Mouse (Mus musculus): ENCODE measurements around the gene Myef2. TPM values are rescaled to one million over a fixed set of nuclear protein-coding genes. Genes with fewer than 3 reads are reported as not detected.

The Myef2 gene
- polyA plus RNA-seq, 1 experiment from 2014 or later = 51.4 TPM

- H3K9me3 ChIP-seq (replicated peaks; ENCODE audit: control insufficient read depth, low read length) = no peaks in the 10 kb centered on the region
- H3K4me3 ChIP-seq (ENCODE audit: low read length) = no peak overlapping the region
- no peak overlapping the region for H3K27ac ChIP-seq (ENCODE audit: low read length)
- no peaks in the 10 kb centered on the region for H3K4me1 ChIP-seq (ENCODE audit: control insufficient read depth, insufficient read depth, low read length)
- 35% methylated on average over 1 of the region's 1 CpGs for WGBS
- no peaks in the 10 kb centered on the region for H3K27me3 ChIP-seq (ENCODE audit: control insufficient read depth, insufficient read depth, low read length)
- peaks cover 24% of the 10 kb centered on the region for H3K36me3 ChIP-seq (ENCODE audit: control insufficient read depth, insufficient read depth)
- ATAC-seq (replicated peaks; ENCODE audit: extremely low read depth, insufficient read depth, low FRiP score) = no peak
- no peak overlapping the region for H3K4me2 ChIP-seq (ENCODE audit: low read depth, low read length)
- H3K9ac ChIP-seq (ENCODE audit: low read length) = no peak overlapping the region
Observed at GRCm38 (mm10) chr2:125083879-125084278, 39.6 kb downstream of the Myef2 start.

GRCm38 (mm10) chr2:125073056-125073780 lies 50.2 kb downstream of the Myef2 start:
- H3K9me3 ChIP-seq (replicated peaks; ENCODE audit: control insufficient read depth, low read length) = no peaks in the 10 kb centered on the region
- H3K4me1 ChIP-seq (ENCODE audit: control insufficient read depth, insufficient read depth, low read length) = peaks cover 8% of the 10 kb centered on the region; the same call in 1 of the 2 replicates
- no peak overlapping the region for H3K4me3 ChIP-seq (ENCODE audit: low read length)
- ATAC-seq (replicated peaks; ENCODE audit: extremely low read depth, insufficient read depth, low FRiP score) = no peak
- no peaks in the 10 kb centered on the region for H3K27me3 ChIP-seq (ENCODE audit: control insufficient read depth, insufficient read depth, low read length)
- WGBS = 65% methylated on average over 3 of the region's 3 CpGs
- no peak overlapping the region; the same call in 1 of the 2 replicates for H3K27ac ChIP-seq (ENCODE audit: low read length)
- H3K9ac ChIP-seq (ENCODE audit: low read length) = no peak overlapping the region
- H3K36me3 ChIP-seq (ENCODE audit: control insufficient read depth, insufficient read depth) = no peaks in the 10 kb centered on the region
- H3K4me2 ChIP-seq (ENCODE audit: low read depth, low read length) = no peak overlapping the region

GRCm38 (mm10) chr2:125068696-125069095 lies 54.8 kb downstream of the Myef2 start:
- H3K27me3 ChIP-seq (ENCODE audit: control insufficient read depth, insufficient read depth, low read length) = no peaks in the 10 kb centered on the region
- no peaks in the 10 kb centered on the region for H3K9me3 ChIP-seq (replicated peaks; ENCODE audit: control insufficient read depth, low read length)
- ATAC-seq (replicated peaks; ENCODE audit: extremely low read depth, insufficient read depth, low FRiP score) = no peak
- WGBS = 82% methylated on average over 12 of the region's 12 CpGs
- H3K36me3 ChIP-seq (ENCODE audit: control insufficient read depth, insufficient read depth) = no peaks in the 10 kb centered on the region
- H3K4me1 ChIP-seq (ENCODE audit: control insufficient read depth, insufficient read depth, low read length) = peaks cover 8% of the 10 kb centered on the region; the same call in 1 of the 2 replicates
- H3K9ac ChIP-seq (ENCODE audit: low read length) = no peak overlapping the region
- H3K4me2 ChIP-seq (ENCODE audit: low read depth, low read length) = no peak overlapping the region
- H3K4me3 ChIP-seq (ENCODE audit: low read length) = no peak overlapping the region
- no peak overlapping the region for H3K27ac ChIP-seq (ENCODE audit: low read length)

GRCm38 (mm10) chr2:125067894-125068293 lies 55.6 kb downstream of the Myef2 start, which contains the start of gene Slc24a5:
Gene Slc24a5, plus strand, starts transcription at chr2:125068124.
- Histone ChIP-seq H3K4me2 (ENCODE audit: low read depth, low read length) (no peak within 1 kb of the TSS), H3K9ac (ENCODE audit: low read length) (no peak within 1 kb of the TSS), H3K27me3 (ENCODE audit: control insufficient read depth, insufficient read depth, low read length) (no peaks in the 10 kb centered on the region), H3K4me3 (ENCODE audit: low read length) (no peak within 1 kb of the TSS), H3K27ac (ENCODE audit: low read length) (no peak within 1 kb of the TSS), H3K4me1 (ENCODE audit: control insufficient read depth, insufficient read depth, low read length) (peaks cover 3% of the 10 kb centered on the region; the same call in 1 of the 2 replicates), H3K9me3 (replicated peaks; ENCODE audit: control insufficient read depth, low read length) (no peaks in the 10 kb centered on the region), H3K36me3 (ENCODE audit: control insufficient read depth, insufficient read depth) (no peaks in the 10 kb centered on the region)
- WGBS = 50% methylated on average over 10 of the region's 10 CpGs
- no peak; the same call in 1 of the 2 replicates for ATAC-seq (replicated peaks; ENCODE audit: extremely low read depth, insufficient read depth, low FRiP score)

- no peak overlapping the region for H3K9ac ChIP-seq (ENCODE audit: low read length)
- H3K9me3 ChIP-seq (replicated peaks; ENCODE audit: control insufficient read depth, low read length) = no peaks in the 10 kb centered on the region
- no peak overlapping the region for H3K4me3 ChIP-seq (ENCODE audit: low read length)
- no peak for ATAC-seq (replicated peaks; ENCODE audit: extremely low read depth, insufficient read depth, low FRiP score)
- no peaks in the 10 kb centered on the region for H3K27me3 ChIP-seq (ENCODE audit: control insufficient read depth, insufficient read depth, low read length)
- H3K27ac ChIP-seq (ENCODE audit: low read length) = no peak overlapping the region
- no peaks in the 10 kb centered on the region for H3K36me3 ChIP-seq (ENCODE audit: control insufficient read depth, insufficient read depth)
- 81% methylated on average over 7 of the region's 7 CpGs for WGBS
- no peaks in the 10 kb centered on the region for H3K4me1 ChIP-seq (ENCODE audit: control insufficient read depth, insufficient read depth, low read length)
- no peak overlapping the region for H3K4me2 ChIP-seq (ENCODE audit: low read depth, low read length)
Observed at GRCm38 (mm10) chr2:125067373-125067772, 56.1 kb downstream of the Myef2 start.

- no peak for ATAC-seq (replicated peaks; ENCODE audit: extremely low read depth, insufficient read depth, low FRiP score)
- WGBS = 37% methylated on average over 4 of the region's 4 CpGs
- Histone ChIP-seq H3K36me3 (ENCODE audit: control insufficient read depth, insufficient read depth) (no peaks in the 10 kb centered on the region), H3K4me3 (ENCODE audit: low read length) (no peak overlapping the region), H3K4me2 (ENCODE audit: low read depth, low read length) (no peak overlapping the region), H3K9ac (ENCODE audit: low read length) (no peak overlapping the region), H3K27ac (ENCODE audit: low read length) (no peak overlapping the region), H3K4me1 (ENCODE audit: control insufficient read depth, insufficient read depth, low read length) (no peaks in the 10 kb centered on the region), H3K27me3 (ENCODE audit: control insufficient read depth, insufficient read depth, low read length) (no peaks in the 10 kb centered on the region), H3K9me3 (replicated peaks; ENCODE audit: control insufficient read depth, low read length) (no peaks in the 10 kb centered on the region)
Observed at GRCm38 (mm10) chr2:125062944-125063343, 60.5 kb downstream of the Myef2 start.

GRCm38 (mm10) chr2:125061451-125061850 lies 62.0 kb downstream of the Myef2 start:
- H3K9ac ChIP-seq (ENCODE audit: low read length) = no peak overlapping the region
- H3K27me3 ChIP-seq (ENCODE audit: control insufficient read depth, insufficient read depth, low read length) = no peaks in the 10 kb centered on the region; the same call in 1 of the 2 replicates
- H3K4me2 ChIP-seq (ENCODE audit: low read depth, low read length) = no peak overlapping the region
- no peaks in the 10 kb centered on the region for H3K9me3 ChIP-seq (replicated peaks; ENCODE audit: control insufficient read depth, low read length)
- H3K4me3 ChIP-seq (ENCODE audit: low read length) = no peak overlapping the region
- WGBS = 75% methylated on average over 7 of the region's 7 CpGs
- no peak overlapping the region for H3K27ac ChIP-seq (ENCODE audit: low read length)
- no peaks in the 10 kb centered on the region for H3K36me3 ChIP-seq (ENCODE audit: control insufficient read depth, insufficient read depth)
- no peaks in the 10 kb centered on the region for H3K4me1 ChIP-seq (ENCODE audit: control insufficient read depth, insufficient read depth, low read length)
- no peak for ATAC-seq (replicated peaks; ENCODE audit: extremely low read depth, insufficient read depth, low FRiP score)

- no peaks in the 10 kb centered on the region for H3K9me3 ChIP-seq (replicated peaks; ENCODE audit: control insufficient read depth, low read length)
Observed at GRCm38 (mm10) chr2:125057250-125057815, 66.1 kb downstream of the Myef2 start.

GRCm38 (mm10) chr2:125055316-125055903 lies 68.1 kb downstream of the Myef2 start:
- Histone ChIP-seq H3K4me1 (ENCODE audit: control insufficient read depth, insufficient read depth, low read length) (no peaks in the 10 kb centered on the region), H3K27ac (ENCODE audit: low read length) (no peak overlapping the region), H3K4me3 (ENCODE audit: low read length) (no peak overlapping the region), H3K9me3 (replicated peaks; ENCODE audit: control insufficient read depth, low read length) (no peaks in the 10 kb centered on the region), H3K4me2 (ENCODE audit: low read depth, low read length) (no peak overlapping the region), H3K36me3 (ENCODE audit: control insufficient read depth, insufficient read depth) (no peaks in the 10 kb centered on the region), H3K27me3 (ENCODE audit: control insufficient read depth, insufficient read depth, low read length) (no peaks in the 10 kb centered on the region; the same call in 1 of the 2 replicates), H3K9ac (ENCODE audit: low read length) (no peak overlapping the region)
- 77% methylated on average over 7 of the region's 7 CpGs for WGBS
- no peak for ATAC-seq (replicated peaks; ENCODE audit: extremely low read depth, insufficient read depth, low FRiP score)

More at GRCm38 (mm10) chr2:125057250-125057815, 66.1 kb downstream of the Myef2 start:
- Histone ChIP-seq H3K4me2 (ENCODE audit: low read depth, low read length) (no peak overlapping the region), H3K36me3 (ENCODE audit: control insufficient read depth, insufficient read depth) (no peaks in the 10 kb centered on the region), H3K9ac (ENCODE audit: low read length) (no peak overlapping the region), H3K4me1 (ENCODE audit: control insufficient read depth, insufficient read depth, low read length) (no peaks in the 10 kb centered on the region), H3K27ac (ENCODE audit: low read length) (no peak overlapping the region), H3K27me3 (ENCODE audit: control insufficient read depth, insufficient read depth, low read length) (no peaks in the 10 kb centered on the region; the same call in 1 of the 2 replicates), H3K4me3 (ENCODE audit: low read length) (no peak overlapping the region)
- 30% methylated on average over 7 of the region's 7 CpGs for WGBS
- no peak for ATAC-seq (replicated peaks; ENCODE audit: extremely low read depth, insufficient read depth, low FRiP score)

Data from heart, embryonic 16.5 days (tissue).